Mouse (Mus musculus): ENCODE data around the gene Commd1. TPM values are rescaled to one million over a fixed set of nuclear protein-coding genes. Genes with fewer than 3 reads are reported as not detected.

Gene Commd1
- polyA plus RNA-seq, 1 experiment from 2014 or later, result 243 TPM

- peak overlapping the region; percentile 99; the same call in 1 of the 2 replicates for H3K4me2 ChIP-seq
- no peaks in the 10 kb centered on the region for H3K9me3 ChIP-seq (replicated peaks)
- H3K27ac ChIP-seq (replicated peaks), result no peak overlapping the region
- no peak overlapping the region for H3K9ac ChIP-seq (replicated peaks)
- peaks cover 53% of the 10 kb centered on the region for H3K27me3 ChIP-seq (replicated peaks)
- 83% methylated on average over 5 of the region's 5 CpGs for WGBS
- no peak for ATAC-seq (ENCODE audit: low FRiP score)
- no peak overlapping the region for H3K4me3 ChIP-seq (replicated peaks)
- no peaks in the 10 kb centered on the region for H3K36me3 ChIP-seq
- H3K4me1 ChIP-seq, result peaks cover 27% of the 10 kb centered on the region
Measured at GRCm38 (mm10) chr11:22857106-22857704, 125.0 kb downstream of the Commd1 start.

GRCm38 (mm10) chr11:22856371-22856965 lies 125.7 kb downstream of the Commd1 start:
- Histone ChIP-seq H3K27me3 (replicated peaks) (peaks cover 49% of the 10 kb centered on the region), H3K36me3 (no peaks in the 10 kb centered on the region), H3K9me3 (replicated peaks) (no peaks in the 10 kb centered on the region), H3K9ac (replicated peaks) (no peak overlapping the region), H3K4me1 (peaks cover 27% of the 10 kb centered on the region), H3K4me2 (no peak overlapping the region), H3K27ac (replicated peaks) (no peak overlapping the region), H3K4me3 (replicated peaks) (no peak overlapping the region)
- no peak for ATAC-seq (ENCODE audit: low FRiP score)
- 89% methylated on average over 3 of the region's 3 CpGs for WGBS

- H3K9me3 ChIP-seq (replicated peaks), result no peaks in the 10 kb centered on the region
- H3K4me1 ChIP-seq, result peaks cover 14% of the 10 kb centered on the region
- no peak overlapping the region for H3K9ac ChIP-seq (replicated peaks)
- no peaks in the 10 kb centered on the region for H3K36me3 ChIP-seq
- 84% methylated on average over 4 of the region's 4 CpGs for WGBS
- H3K4me3 ChIP-seq (replicated peaks), result no peak overlapping the region
- no peak overlapping the region for H3K4me2 ChIP-seq
- no peak for ATAC-seq (ENCODE audit: low FRiP score)
- H3K27me3 ChIP-seq (replicated peaks), result peaks cover 31% of the 10 kb centered on the region
- H3K27ac ChIP-seq (replicated peaks), result no peak overlapping the region
Measured at GRCm38 (mm10) chr11:22854571-22854970, 127.6 kb downstream of the Commd1 start.

GRCm38 (mm10) chr11:22853477-22854157 lies 128.6 kb downstream of the Commd1 start:
- ATAC-seq (ENCODE audit: low FRiP score), result no peak
- H3K27me3 ChIP-seq (replicated peaks), result peaks cover 24% of the 10 kb centered on the region
- H3K36me3 ChIP-seq, result no peaks in the 10 kb centered on the region
- no peak overlapping the region for H3K4me3 ChIP-seq (replicated peaks)
- H3K4me1 ChIP-seq, result peaks cover 8% of the 10 kb centered on the region
- H3K27ac ChIP-seq (replicated peaks), result no peak overlapping the region; the same call in 1 of the 2 replicates
- no peak overlapping the region for H3K9ac ChIP-seq (replicated peaks)
- no peak overlapping the region for H3K4me2 ChIP-seq
- 39% methylated on average over 2 of the region's 2 CpGs for WGBS
- no peaks in the 10 kb centered on the region for H3K9me3 ChIP-seq (replicated peaks)

GRCm38 (mm10) chr11:22852510-22852909 lies 129.7 kb downstream of the Commd1 start:
- Histone ChIP-seq H3K36me3 (no peaks in the 10 kb centered on the region), H3K9me3 (replicated peaks) (no peaks in the 10 kb centered on the region), H3K4me1 (no peaks in the 10 kb centered on the region), H3K27me3 (replicated peaks) (peaks cover 14% of the 10 kb centered on the region), H3K4me2 (no peak overlapping the region), H3K9ac (replicated peaks) (no peak overlapping the region), H3K4me3 (replicated peaks) (no peak overlapping the region), H3K27ac (replicated peaks) (no peak overlapping the region)
- ATAC-seq (ENCODE audit: low FRiP score), result no peak
- 45% methylated on average over 1 of the region's 1 CpGs for WGBS

GRCm38 (mm10) chr11:22851416-22851815 lies 130.8 kb downstream of the Commd1 start:
- no peaks in the 10 kb centered on the region for H3K36me3 ChIP-seq
- WGBS, result 51% methylated on average over 4 of the region's 4 CpGs
- H3K9ac ChIP-seq (replicated peaks), result no peak overlapping the region
- no peak for ATAC-seq (ENCODE audit: low FRiP score)
- no peak overlapping the region for H3K27ac ChIP-seq (replicated peaks)
- no peak overlapping the region for H3K4me2 ChIP-seq
- H3K27me3 ChIP-seq (replicated peaks), result peaks cover 3% of the 10 kb centered on the region; the same call in 1 of the 2 replicates
- H3K4me3 ChIP-seq (replicated peaks), result no peak overlapping the region
- H3K4me1 ChIP-seq, result no peaks in the 10 kb centered on the region
- no peaks in the 10 kb centered on the region for H3K9me3 ChIP-seq (replicated peaks)

- Histone ChIP-seq H3K4me3 (replicated peaks) (no peak overlapping the region), H3K9me3 (replicated peaks) (no peaks in the 10 kb centered on the region), H3K27ac (replicated peaks) (no peak overlapping the region), H3K27me3 (replicated peaks) (no peaks in the 10 kb centered on the region), H3K9ac (replicated peaks) (no peak overlapping the region), H3K36me3 (no peaks in the 10 kb centered on the region), H3K4me1 (no peaks in the 10 kb centered on the region), H3K4me2 (no peak overlapping the region)
- 90% methylated on average over 4 of the region's 4 CpGs for WGBS
- no peak for ATAC-seq (ENCODE audit: low FRiP score)
Measured at GRCm38 (mm10) chr11:22850077-22850476, 132.1 kb downstream of the Commd1 start.

- Histone ChIP-seq H3K4me2 (no peak overlapping the region), H3K9me3 (replicated peaks) (no peaks in the 10 kb centered on the region), H3K4me1 (no peaks in the 10 kb centered on the region), H3K27me3 (replicated peaks) (no peaks in the 10 kb centered on the region), H3K9ac (replicated peaks) (no peak overlapping the region), H3K36me3 (no peaks in the 10 kb centered on the region), H3K27ac (replicated peaks) (no peak overlapping the region), H3K4me3 (replicated peaks) (no peak overlapping the region)
- no peak for ATAC-seq (ENCODE audit: low FRiP score)
- 84% methylated on average over 5 of the region's 5 CpGs for WGBS
Measured at GRCm38 (mm10) chr11:22848649-22849195, 133.5 kb downstream of the Commd1 start.

GRCm38 (mm10) chr11:22847732-22848648 lies 134.2 kb downstream of the Commd1 start:
- Histone ChIP-seq H3K27ac (replicated peaks) (no peak overlapping the region), H3K4me2 (no peak overlapping the region)
- WGBS, result 47% methylated on average over 8 of the region's 8 CpGs

GRCm38 (mm10) chr11:22846960-22847731 lies 135.0 kb downstream of the Commd1 start:
- no peaks in the 10 kb centered on the region for H3K36me3 ChIP-seq
- 71% methylated on average over 8 of the region's 8 CpGs for WGBS
- H3K9me3 ChIP-seq (replicated peaks), result no peaks in the 10 kb centered on the region
- no peak overlapping the region for H3K9ac ChIP-seq (replicated peaks)
- H3K4me2 ChIP-seq, result no peak overlapping the region
- no peak for ATAC-seq (ENCODE audit: low FRiP score)
- H3K27ac ChIP-seq (replicated peaks), result no peak overlapping the region
- H3K4me3 ChIP-seq (replicated peaks), result no peak overlapping the region
- H3K27me3 ChIP-seq (replicated peaks), result no peaks in the 10 kb centered on the region
- H3K4me1 ChIP-seq, result no peaks in the 10 kb centered on the region

More at GRCm38 (mm10) chr11:22847732-22848648, 134.2 kb downstream of the Commd1 start:
- H3K36me3 ChIP-seq, result no peaks in the 10 kb centered on the region
- H3K4me1 ChIP-seq, result no peaks in the 10 kb centered on the region
- no peak overlapping the region for H3K9ac ChIP-seq (replicated peaks)
- no peaks in the 10 kb centered on the region for H3K9me3 ChIP-seq (replicated peaks)
- H3K4me3 ChIP-seq (replicated peaks), result no peak overlapping the region
- no peaks in the 10 kb centered on the region for H3K27me3 ChIP-seq (replicated peaks)
- no peak for ATAC-seq (ENCODE audit: low FRiP score)

Measured in neural tube, embryonic 15.5 days (tissue).